Comparison of ENCODE assay signal across 21 mouse cellular contexts in genomic region chr8:80564205-80564839, GRCm38 (mm10). TPM values are rescaled to one million over a fixed set of nuclear protein-coding genes. Genes with fewer than 3 reads are reported as not detected.
DNase-seq lines count a peak whose midpoint lies in the region; ATAC-seq lines count a peak whose summit lies in the region.
"Had no signal": no experiment of that assay in that cellular context is flagged by ENCODE, and none has a peak within 500 bp of the region (broad histone marks: within the 10 kb centered on the region; RNA-seq: fewer than 3 reads in every experiment).

No protein-coding gene starts in this region.

- no peaks in the 10 kb centered on the region for H3K36me3 ChIP-seq in forebrain, embryonic 11.5 days (ENCODE audit: control insufficient read depth, insufficient read depth, low read length)
- H3K36me3 ChIP-seq in forebrain, embryonic 10.5 days (replicated peaks) = no peaks in the 10 kb centered on the region
- no peaks in the 10 kb centered on the region for H3K36me3 ChIP-seq in forebrain, embryonic 15.5 days
- H3K36me3 ChIP-seq in hindbrain, embryonic 16.5 days (ENCODE audit: control insufficient read depth, insufficient read depth, low read length) = no peaks in the 10 kb centered on the region
- H3K36me3 ChIP-seq: heart, embryonic 10.5 days had no signal

- no peak for DNase-seq in forebrain, embryonic 11.5 days (ENCODE audit: low spot score)
- DNase-seq in forebrain, embryonic 10.5 days (ENCODE audit: extremely low spot score, low spot score) = no peak
- peak; percentile 47 for DNase-seq in ES-CJ7 (ENCODE audit: low read depth, low spot score)
- DNase-seq in layer of hippocampus, postnatal 36 days = no peak
- DNase-seq in gastrocnemius, postnatal 36 days = no peak
- DNase-seq in right cerebral cortex, postnatal 10 days (ENCODE audit: low spot score in 2 of 2) = no peak
- DNase-seq: adrenal gland, postnatal 14 days; cerebellum, adult 8-10 months; gastrocnemius, postnatal 14 days; heart, postnatal 10 days; left cerebral cortex, postnatal 4 days; lung, adult 18-20 months; right cerebral cortex, adult 18-20 months; thymus, adult 18-20 months had no signal

- WGBS in forebrain, embryonic 11.5 days = 71% methylated on average over 3 of the region's 3 CpGs
- 81% methylated on average over 3 of the region's 3 CpGs for WGBS in forebrain, embryonic 10.5 days
- 31% methylated on average over 3 of the region's 3 CpGs for WGBS in forebrain, embryonic 15.5 days
- 51% methylated on average over 3 of the region's 3 CpGs for WGBS in hindbrain, embryonic 16.5 days

- H3K4me1 ChIP-seq in forebrain, embryonic 11.5 days (replicated peaks; ENCODE audit: control insufficient read depth, insufficient read depth, low read length) = no peaks in the 10 kb centered on the region
- H3K4me1 ChIP-seq in forebrain, embryonic 10.5 days = peaks cover 15% of the 10 kb centered on the region; the same call in 1 of the 2 replicates
- H3K4me1 ChIP-seq in forebrain, embryonic 15.5 days = peaks cover 12% of the 10 kb centered on the region
- H3K4me1 ChIP-seq in hindbrain, embryonic 16.5 days (ENCODE audit: control insufficient read depth, insufficient read depth, low read depth, low read length) = no peaks in the 10 kb centered on the region
- H3K4me1 ChIP-seq: heart, embryonic 10.5 days had no signal

- H3K4me3 ChIP-seq in forebrain, embryonic 11.5 days (ENCODE audit: low read depth, low read length) = no peak overlapping the region
- H3K4me3 ChIP-seq in forebrain, embryonic 10.5 days = no peak overlapping the region
- no peak overlapping the region for H3K4me3 ChIP-seq in forebrain, embryonic 15.5 days
- H3K4me3 ChIP-seq in hindbrain, embryonic 16.5 days (ENCODE audit: low read length) = no peak overlapping the region
- H3K4me3 ChIP-seq: heart, embryonic 10.5 days had no signal

- no peaks in the 10 kb centered on the region for H3K27me3 ChIP-seq in forebrain, embryonic 11.5 days (ENCODE audit: control insufficient read depth, insufficient read depth, low read length)
- no peaks in the 10 kb centered on the region for H3K27me3 ChIP-seq in forebrain, embryonic 10.5 days (ENCODE audit: poor library complexity, severe bottlenecking)
- no peaks in the 10 kb centered on the region for H3K27me3 ChIP-seq in forebrain, embryonic 15.5 days
- no peaks in the 10 kb centered on the region for H3K27me3 ChIP-seq in hindbrain, embryonic 16.5 days (replicated peaks; ENCODE audit: control insufficient read depth, insufficient read depth, low read length)
- H3K27me3 ChIP-seq: CH12.LX had no signal

- no peak overlapping the region for H3K27ac ChIP-seq in forebrain, embryonic 11.5 days (ENCODE audit: low read depth, low read length)
- no peak overlapping the region for H3K27ac ChIP-seq in forebrain, embryonic 10.5 days
- 0 out of 2 replicates have a peak overlapping the region, but pooled peaks have one; percentile 32 for H3K27ac ChIP-seq in forebrain, embryonic 15.5 days (replicated peaks)
- no peak overlapping the region for H3K27ac ChIP-seq in hindbrain, embryonic 16.5 days (ENCODE audit: low read depth, low read length)
- H3K27ac ChIP-seq: heart, embryonic 10.5 days had no signal

- peak; percentile 63 for ATAC-seq in forebrain, embryonic 11.5 days (replicated peaks; ENCODE audit: low FRiP score)
- ATAC-seq in forebrain, embryonic 15.5 days (replicated peaks) = peak; percentile 89
- peak; percentile 58; the same call in 1 of the 2 replicates for ATAC-seq in hindbrain, embryonic 16.5 days
- ATAC-seq: inflammation-experienced regulatory T-cells, adult 6 months had no signal

- intact Hi-C loops in gastrocnemius, postnatal 36 days (cut with DNase I) = no loop called here

- no peaks in the 10 kb centered on the region for H3K9me3 ChIP-seq in forebrain, embryonic 11.5 days (ENCODE audit: control insufficient read depth, low read length)
- H3K9me3 ChIP-seq in forebrain, embryonic 10.5 days = no peaks in the 10 kb centered on the region
- H3K9me3 ChIP-seq in forebrain, embryonic 15.5 days = no peaks in the 10 kb centered on the region
- no peaks in the 10 kb centered on the region for H3K9me3 ChIP-seq in hindbrain, embryonic 16.5 days (ENCODE audit: control insufficient read depth, low read length)
- H3K9me3 ChIP-seq: heart, embryonic 10.5 days had no signal

- no peak overlapping the region for H3K9ac ChIP-seq in forebrain, embryonic 11.5 days (ENCODE audit: low read length)
- H3K9ac ChIP-seq in forebrain, embryonic 15.5 days (replicated peaks) = no peak overlapping the region
- H3K9ac ChIP-seq in hindbrain, embryonic 16.5 days (ENCODE audit: low read depth, low read length) = no peak overlapping the region

- H3K4me2 ChIP-seq in forebrain, embryonic 11.5 days (ENCODE audit: low read depth, low read length, severe bottlenecking) = no peak overlapping the region
- no peak overlapping the region for H3K4me2 ChIP-seq in forebrain, embryonic 15.5 days (replicated peaks)
- H3K4me2 ChIP-seq in hindbrain, embryonic 16.5 days (ENCODE audit: low read length) = no peak overlapping the region

RNA-seq across cellular contexts. Expression of gene Frem3, which starts 46.6 kb away (rescaled TPM):
- polyA plus RNA-seq in forebrain, embryonic 11.5 days (2014; fragmentation: Nextera tagmentation; extraction: Ambion mirVana) = not detected in 2 replicates
- not detected in 2 replicates for polyA plus RNA-seq in forebrain, embryonic 10.5 days (2016; fragmentation: Nextera tagmentation; extraction: Ambion mirVana)
- 0.03 and 0.08 TPM in 2 replicates for polyA plus RNA-seq in forebrain, embryonic 15.5 days (2015; fragmentation: Nextera tagmentation; extraction: Ambion mirVana)
- 0.09 and 0.16 TPM in 2 replicates for polyA plus RNA-seq in hindbrain, embryonic 16.5 days (2015; fragmentation: Nextera tagmentation; extraction: Ambion mirVana)
- total RNA-seq in layer of hippocampus, postnatal 36 days (2021) = 1 to 10 TPM; 1.1 to 1.2 TPM
- total RNA-seq in gastrocnemius, postnatal 36 days (2021) = not detected
- total RNA-seq: adrenal gland, postnatal 14 days; CH12.LX; gastrocnemius, postnatal 14 days; neutrophil, adult 5-6 weeks had no signal
- polyA plus RNA-seq: heart, embryonic 10.5 days; inflammation-experienced regulatory T-cells, adult 6 months; liver, adult 2 months had no signal
